Mouse (Mus musculus): ENCODE data around the gene Barx2. TPM values are rescaled to one million over a fixed set of nuclear protein-coding genes. Genes with fewer than 3 reads are reported as not detected.

Barx2 gene
- polyA plus RNA-seq, 1 experiment from 2014 or later, result 6.1 TPM

DNA sequence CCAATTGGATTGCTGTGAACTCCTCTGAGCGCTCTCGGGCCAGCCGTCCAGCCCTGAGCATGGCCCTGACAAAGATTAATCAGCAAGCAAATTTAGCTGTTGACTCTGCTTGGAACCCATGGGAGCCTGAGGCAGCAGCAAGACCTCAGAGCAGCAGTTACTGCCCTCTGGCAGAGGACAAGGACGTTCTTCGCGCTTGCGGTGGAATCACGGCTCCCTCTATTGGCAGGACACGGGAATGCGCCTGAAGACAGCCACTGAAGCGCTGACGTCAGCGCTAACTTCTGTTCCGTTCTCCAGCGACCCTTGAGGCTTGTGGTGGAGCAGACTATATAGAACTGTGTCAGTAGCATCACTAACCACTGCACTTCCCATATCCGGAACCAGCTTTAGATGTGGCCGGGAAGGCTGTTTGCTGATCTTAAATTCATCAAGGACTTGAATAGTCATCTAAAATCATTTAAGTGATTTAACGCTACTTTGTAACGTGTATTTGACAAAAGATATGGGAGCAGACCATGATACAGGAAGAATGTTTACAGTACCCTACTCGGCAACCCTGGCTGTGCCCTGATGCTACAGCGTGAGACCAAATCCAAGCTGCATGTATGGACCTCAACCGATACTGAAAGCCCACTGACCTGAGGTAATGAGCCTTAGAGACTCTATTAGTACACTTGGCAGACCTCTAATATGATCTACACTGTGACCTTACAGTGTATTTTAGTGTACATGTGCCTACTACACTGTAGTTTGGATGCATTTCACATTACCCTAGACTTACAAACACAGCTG, 12.8 kb upstream of the Barx2 start:
- H3K36me3 ChIP-seq, result no peaks in the 10 kb centered on the region
- no peak overlapping the region for H3K4me3 ChIP-seq
- no peak overlapping the region for H3K27ac ChIP-seq
- 0 out of 2 replicates have a peak, but pooled peaks have one; percentile 61 for ATAC-seq (ENCODE audit: insufficient number of reproducible peaks, low FRiP score, low TSS enrichment, low read depth)
- peak overlapping the region; percentile 30; the same call in 1 of the 2 replicates for H3K4me2 ChIP-seq
- no peak overlapping the region for H3K9ac ChIP-seq
- no peaks in the 10 kb centered on the region for H3K9me3 ChIP-seq
- 16% methylated on average over 22 of the region's 22 CpGs for WGBS
- peaks cover 9% of the 10 kb centered on the region for H3K4me1 ChIP-seq
- H3K27me3 ChIP-seq, result no peaks in the 10 kb centered on the region; the same call in 1 of the 2 replicates

DNA sequence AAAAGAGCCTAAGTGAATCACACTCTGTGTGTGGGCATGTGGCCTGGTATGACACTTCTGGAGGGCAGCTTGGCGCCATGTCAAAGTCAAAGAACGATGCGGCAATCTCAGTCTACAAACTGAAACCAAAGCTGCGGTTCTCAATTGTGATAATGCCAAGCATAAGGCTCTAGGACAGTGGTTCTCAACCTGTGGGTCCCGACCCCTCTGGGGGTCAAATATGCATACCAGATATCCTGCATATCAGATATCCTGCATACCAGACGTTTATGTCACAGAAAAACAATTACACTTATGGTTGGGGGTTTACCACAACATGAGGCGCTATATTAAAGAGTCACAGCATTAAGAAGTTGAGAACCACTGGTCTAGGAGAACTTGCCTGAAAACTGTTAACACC, 10.3 kb upstream of the Barx2 start:
- no peak overlapping the region for H3K4me3 ChIP-seq
- H3K4me1 ChIP-seq, result peaks cover 9% of the 10 kb centered on the region
- H3K36me3 ChIP-seq, result no peaks in the 10 kb centered on the region
- no peak overlapping the region for H3K4me2 ChIP-seq
- H3K9me3 ChIP-seq, result no peaks in the 10 kb centered on the region
- H3K27me3 ChIP-seq, result peaks cover 14% of the 10 kb centered on the region
- 75% methylated on average over 7 of the region's 7 CpGs for WGBS
- H3K27ac ChIP-seq, result no peak overlapping the region
- no peak for ATAC-seq (ENCODE audit: insufficient number of reproducible peaks, low FRiP score, low TSS enrichment, low read depth)
- H3K9ac ChIP-seq, result no peak overlapping the region

- Histone ChIP-seq H3K9me3 (no peaks in the 10 kb centered on the region), H3K27ac (no peak overlapping the region), H3K36me3 (no peaks in the 10 kb centered on the region), H3K4me3 (no peak overlapping the region), H3K27me3 (peaks cover 45% of the 10 kb centered on the region), H3K4me1 (peaks cover 4% of the 10 kb centered on the region), H3K9ac (no peak overlapping the region), H3K4me2 (no peak overlapping the region)
- no peak for ATAC-seq (ENCODE audit: insufficient number of reproducible peaks, low FRiP score, low TSS enrichment, low read depth)
- 4% methylated on average over 1 of the region's 1 CpGs for WGBS
These were observed 6.5 kb upstream of the Barx2 start for GRCm38 (mm10) chr9:31919802-31920201.

GRCm38 (mm10) chr9:31916421-31916820, 3.2 kb upstream of the Barx2 start:
- Histone ChIP-seq H3K9me3 (no peaks in the 10 kb centered on the region), H3K4me1 (peaks cover 28% of the 10 kb centered on the region), H3K4me3 (no peak overlapping the region), H3K4me2 (no peak overlapping the region), H3K36me3 (no peaks in the 10 kb centered on the region), H3K27me3 (peaks cover 78% of the 10 kb centered on the region), H3K27ac (no peak overlapping the region), H3K9ac (no peak overlapping the region)
- WGBS, result 14% methylated on average over 9 of the region's 9 CpGs
- ATAC-seq (ENCODE audit: insufficient number of reproducible peaks, low FRiP score, low TSS enrichment, low read depth), result no peak

- H3K27me3 ChIP-seq, result peaks cover 90% of the 10 kb centered on the region
- H3K9me3 ChIP-seq, result no peaks in the 10 kb centered on the region
- H3K4me1 ChIP-seq, result peaks cover 28% of the 10 kb centered on the region
- ATAC-seq (ENCODE audit: insufficient number of reproducible peaks, low FRiP score, low TSS enrichment, low read depth), result no peak
- H3K27ac ChIP-seq, result no peak overlapping the region
- H3K9ac ChIP-seq, result no peak overlapping the region
- H3K36me3 ChIP-seq, result no peaks in the 10 kb centered on the region
- 1% methylated on average over 34 of the region's 34 CpGs for WGBS
- H3K4me3 ChIP-seq, result peak overlapping the region; percentile 53
- H3K4me2 ChIP-seq, result peak overlapping the region; percentile 87
These were observed 1.6 kb upstream of the Barx2 start for GRCm38 (mm10) chr9:31914871-31915270.

GRCm38 (mm10) chr9:31913739-31914591, 703 bp upstream of the Barx2 start:
- peak overlapping the region; percentile 87 for H3K4me2 ChIP-seq
- peaks cover 87% of the 10 kb centered on the region for H3K27me3 ChIP-seq
- no peak overlapping the region for H3K27ac ChIP-seq
- H3K4me3 ChIP-seq, result peak overlapping the region; percentile 53
- no peak for ATAC-seq (ENCODE audit: insufficient number of reproducible peaks, low FRiP score, low TSS enrichment, low read depth)
- H3K36me3 ChIP-seq, result no peaks in the 10 kb centered on the region
- H3K4me1 ChIP-seq, result peaks cover 28% of the 10 kb centered on the region
- H3K9me3 ChIP-seq, result no peaks in the 10 kb centered on the region
- under 1% methylated on average over 54 of the region's 54 CpGs for WGBS
- H3K9ac ChIP-seq, result peak overlapping the region; percentile 41

- peaks cover 38% of the 10 kb centered on the region for H3K4me1 ChIP-seq
These were observed 725 bp downstream of the Barx2 start for GRCm38 (mm10) chr9:31912553-31912920.

DNA sequence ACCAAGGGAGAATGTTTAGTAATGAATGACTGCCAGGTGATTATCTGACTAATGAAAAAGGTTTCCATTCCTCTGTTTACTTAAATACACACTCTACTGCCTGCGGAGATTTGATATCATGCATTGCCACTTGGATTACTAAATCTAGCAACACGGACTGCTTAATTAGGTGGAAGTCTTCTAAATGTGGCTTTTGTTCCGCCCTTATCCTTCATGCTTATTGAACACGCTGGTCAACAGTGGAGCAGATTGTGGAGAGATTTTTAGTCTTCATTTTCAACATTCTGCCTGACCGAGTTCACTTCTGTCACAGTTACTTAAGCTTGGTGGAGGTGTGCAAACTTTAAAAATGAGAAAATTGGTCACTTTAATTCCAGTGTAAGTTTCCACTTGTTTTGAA, 3.0 kb downstream of the Barx2 start:
- Histone ChIP-seq H3K4me2 (peak overlapping the region; percentile 14; the same call in 1 of the 2 replicates), H3K9me3 (no peaks in the 10 kb centered on the region), H3K4me3 (no peak overlapping the region), H3K27me3 (peaks cover 65% of the 10 kb centered on the region), H3K9ac (no peak overlapping the region), H3K27ac (no peak overlapping the region), H3K36me3 (no peaks in the 10 kb centered on the region), H3K4me1 (peaks cover 43% of the 10 kb centered on the region)
- 54% methylated on average over 5 of the region's 5 CpGs for WGBS
- no peak for ATAC-seq (ENCODE audit: insufficient number of reproducible peaks, low FRiP score, low TSS enrichment, low read depth)

More at GRCm38 (mm10) chr9:31912553-31912920, 725 bp downstream of the Barx2 start:
- Histone ChIP-seq H3K27me3 (peaks cover 81% of the 10 kb centered on the region), H3K9me3 (no peaks in the 10 kb centered on the region), H3K4me3 (peak overlapping the region; percentile 53), H3K4me2 (peak overlapping the region; percentile 87), H3K36me3 (no peaks in the 10 kb centered on the region), H3K27ac (peak overlapping the region; percentile 63; the same call in 1 of the 2 replicates), H3K9ac (peak overlapping the region; percentile 41; the same call in 1 of the 2 replicates)
- no peak for ATAC-seq (ENCODE audit: insufficient number of reproducible peaks, low FRiP score, low TSS enrichment, low read depth)
- WGBS, result 5% methylated on average over 16 of the region's 16 CpGs

DNA sequence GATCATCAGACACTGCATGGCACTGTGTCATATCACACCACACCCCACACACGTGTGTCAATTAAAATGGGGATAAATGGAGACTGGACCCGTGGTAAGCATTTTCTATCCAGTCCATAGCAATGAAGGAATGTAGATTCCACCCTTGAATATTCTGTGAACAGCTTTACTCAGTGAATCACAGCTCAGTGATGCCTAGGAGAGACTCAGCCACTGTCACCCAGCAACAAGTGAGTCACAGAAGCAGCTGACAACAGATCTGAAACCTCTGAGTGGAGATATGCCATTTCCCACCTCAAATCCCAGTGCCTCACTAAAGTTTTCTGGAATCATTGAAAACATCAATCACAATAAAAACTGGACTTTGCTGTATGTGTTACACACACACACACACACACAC, 11.5 kb downstream of the Barx2 start:
- Histone ChIP-seq H3K4me3 (no peak overlapping the region), H3K4me2 (no peak overlapping the region), H3K4me1 (no peaks in the 10 kb centered on the region), H3K9me3 (no peaks in the 10 kb centered on the region), H3K36me3 (no peaks in the 10 kb centered on the region), H3K9ac (no peak overlapping the region), H3K27me3 (peaks cover 3% of the 10 kb centered on the region; the same call in 1 of the 2 replicates), H3K27ac (no peak overlapping the region)
- ATAC-seq (ENCODE audit: insufficient number of reproducible peaks, low FRiP score, low TSS enrichment, low read depth), result no peak
- 77% methylated on average over 2 of the region's 2 CpGs for WGBS

DNA sequence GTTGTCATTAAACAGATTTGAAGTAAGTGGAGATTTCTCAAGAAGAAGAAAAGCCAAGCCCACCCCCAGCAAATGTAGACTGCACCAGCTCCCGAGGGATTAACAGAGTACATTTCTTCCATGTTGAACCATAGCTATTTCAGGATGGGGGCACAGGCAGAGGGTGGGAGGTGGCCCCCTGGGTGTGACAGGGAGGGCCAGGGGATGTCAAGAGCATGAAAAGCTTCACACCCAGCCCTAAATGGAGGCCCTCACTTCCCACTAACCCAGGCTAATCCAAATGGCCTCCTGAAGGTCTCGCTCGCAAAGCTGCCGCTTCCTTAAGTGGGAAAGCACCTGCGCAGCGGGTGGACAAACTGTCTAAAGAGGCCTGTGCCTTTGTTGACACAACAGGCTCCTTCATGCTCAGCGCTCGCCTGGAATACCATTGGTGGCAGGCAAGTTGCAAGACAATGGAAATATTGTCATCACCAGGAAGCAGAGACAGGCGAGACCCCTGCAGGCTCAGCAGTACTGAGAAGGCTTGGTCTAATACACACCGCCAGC, 18.4 kb downstream of the Barx2 start:
- H3K9ac ChIP-seq, result no peak overlapping the region
- no peaks in the 10 kb centered on the region for H3K27me3 ChIP-seq
- H3K36me3 ChIP-seq, result no peaks in the 10 kb centered on the region
- H3K27ac ChIP-seq, result no peak overlapping the region
- 61% methylated on average over 10 of the region's 10 CpGs for WGBS
- no peak for ATAC-seq (ENCODE audit: insufficient number of reproducible peaks, low FRiP score, low TSS enrichment, low read depth)
- no peak overlapping the region for H3K4me2 ChIP-seq
- H3K9me3 ChIP-seq, result no peaks in the 10 kb centered on the region
- no peaks in the 10 kb centered on the region for H3K4me1 ChIP-seq
- H3K4me3 ChIP-seq, result no peak overlapping the region

DNA sequence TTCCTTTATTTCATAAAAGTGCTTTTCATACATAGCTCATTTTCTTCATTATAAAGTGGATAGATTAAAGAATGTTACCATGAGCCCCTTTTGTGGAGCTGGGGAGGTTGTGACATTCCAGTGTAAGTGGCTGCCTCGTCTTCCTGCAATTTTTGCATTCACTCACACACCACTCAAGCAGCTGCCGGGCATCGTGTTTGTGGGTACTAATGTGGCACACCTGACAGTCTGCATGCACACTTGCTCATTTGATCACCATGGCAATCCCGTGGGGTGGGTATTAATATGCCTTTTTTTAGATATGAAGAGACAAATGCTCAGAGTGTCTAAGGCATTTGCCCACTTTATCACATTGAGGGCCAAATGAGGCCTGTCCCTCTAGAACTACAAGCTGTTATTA, 24.9 kb downstream of the Barx2 start:
- H3K4me1 ChIP-seq, result no peaks in the 10 kb centered on the region
- ATAC-seq (ENCODE audit: insufficient number of reproducible peaks, low FRiP score, low TSS enrichment, low read depth), result no peak
- H3K27ac ChIP-seq, result no peak overlapping the region
- no peak overlapping the region for H3K9ac ChIP-seq
- H3K27me3 ChIP-seq, result no peaks in the 10 kb centered on the region
- H3K36me3 ChIP-seq, result no peaks in the 10 kb centered on the region
- H3K4me2 ChIP-seq, result no peak overlapping the region
- no peak overlapping the region for H3K4me3 ChIP-seq
- H3K9me3 ChIP-seq, result no peaks in the 10 kb centered on the region
- 69% methylated on average over 4 of the region's 4 CpGs for WGBS

GRCm38 (mm10) chr9:31886258-31886657, 27.0 kb downstream of the Barx2 start:
- Histone ChIP-seq H3K4me3 (no peak overlapping the region), H3K9ac (no peak overlapping the region), H3K27me3 (no peaks in the 10 kb centered on the region), H3K27ac (no peak overlapping the region), H3K36me3 (no peaks in the 10 kb centered on the region), H3K4me1 (no peaks in the 10 kb centered on the region), H3K4me2 (no peak overlapping the region), H3K9me3 (no peaks in the 10 kb centered on the region)
- ATAC-seq (ENCODE audit: insufficient number of reproducible peaks, low FRiP score, low TSS enrichment, low read depth), result no peak
- WGBS, result 43% methylated on average over 3 of the region's 3 CpGs

Measured in limb, embryonic 15.5 days (tissue).